Mouse (Mus musculus) heart, postnatal 36 days (tissue): ENCODE results near the gene Arl6ip1. TPM values are rescaled to one million over a fixed set of nuclear protein-coding genes. Genes with fewer than 3 reads are reported as not detected.
"Not testable (repeated sequence)": the region's sequence is repeated elsewhere in the genome, so short reads cannot be mapped to it uniquely, and the experiment has no call there.

ENCODE experiments used
- DNase-seq, 2 experiments: peaks; one replicate each; pipeline ENCODE4 v3.0.0; 2021 to 2022
- intact Hi-C: fragments of 180-260 bp; cut with DNase I; formaldehyde crosslinking; loops from one replicate; pipeline ENCODE4 v1.15.1; 2025
- total RNA-seq, 2 experiments: library from RNA; stranded (reverse); gene quantifications; 2 replicates each; pipeline ENCODE4 v1.2.3; 2021

The Arl6ip1 gene
- total RNA-seq, result 10 to 100 TPM; 25.2 to 32.7 TPM

DNA sequence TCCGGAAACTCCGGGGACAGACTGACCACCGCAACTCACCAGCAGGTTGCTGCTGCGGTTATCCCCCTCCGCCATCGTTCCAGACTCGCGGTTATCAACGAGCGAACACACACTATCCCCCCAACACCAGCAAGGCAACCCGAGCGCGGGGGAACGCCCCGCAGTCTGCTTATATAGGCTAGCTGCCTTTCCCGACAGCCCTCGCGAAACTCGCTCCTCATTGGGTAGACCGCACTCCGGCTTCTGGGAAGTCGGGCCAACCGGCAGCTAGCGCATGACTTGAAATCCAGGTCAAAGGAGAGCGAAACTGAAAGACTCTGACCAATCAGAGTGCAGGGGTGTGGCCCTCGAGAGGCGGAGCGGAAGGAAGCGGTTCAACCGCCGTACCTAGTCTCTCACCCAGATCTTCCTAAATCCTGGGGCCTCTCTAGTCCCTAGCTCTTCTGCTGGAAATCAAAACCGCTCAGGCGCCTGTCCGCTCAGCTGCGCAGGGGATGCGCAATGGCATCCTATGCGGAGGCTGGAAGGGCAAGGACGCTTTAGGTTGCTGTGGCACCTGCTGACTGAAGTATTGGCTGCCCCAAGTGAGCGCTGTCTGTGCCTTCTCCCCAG, at the start of gene Arl6ip1:
TSS of gene Arl6ip1 (minus strand) at position 233 of the 612 bp plus-strand sequence.
- intact Hi-C loops, result loop anchor here (5.0 kb wide), 2 partner anchors 148 to 168 kb away; no protein-coding TSS in a partner anchor
- peak; percentile 94 for DNase-seq

DNA sequence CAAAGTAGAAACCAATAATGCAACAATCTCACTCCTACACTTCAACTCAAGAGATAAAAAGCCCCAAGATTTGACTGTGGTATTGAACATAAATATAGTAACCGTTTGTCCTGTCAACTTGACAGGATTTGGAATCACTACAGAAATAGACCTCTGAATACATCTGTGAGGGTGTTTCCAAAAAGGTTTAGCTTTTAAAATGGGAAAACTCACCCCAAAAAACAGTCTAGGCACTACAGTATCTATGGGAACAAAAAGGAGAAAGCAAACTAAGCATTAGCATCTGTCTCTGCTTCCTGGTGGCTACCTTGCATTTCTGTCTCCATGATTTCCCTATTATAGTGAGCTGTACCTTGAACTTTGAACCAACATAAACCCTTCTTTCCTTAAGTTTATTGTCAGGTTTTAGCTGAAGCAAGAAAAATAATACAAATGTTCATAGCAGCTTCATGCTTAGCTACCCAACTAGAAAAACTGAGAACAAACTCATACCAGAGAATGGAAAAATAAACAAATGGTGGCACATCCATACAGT, 46.4 kb upstream of the Arl6ip1 start:
- intact Hi-C loops, result no loop called here
- DNase-seq, result no peak

DNA sequence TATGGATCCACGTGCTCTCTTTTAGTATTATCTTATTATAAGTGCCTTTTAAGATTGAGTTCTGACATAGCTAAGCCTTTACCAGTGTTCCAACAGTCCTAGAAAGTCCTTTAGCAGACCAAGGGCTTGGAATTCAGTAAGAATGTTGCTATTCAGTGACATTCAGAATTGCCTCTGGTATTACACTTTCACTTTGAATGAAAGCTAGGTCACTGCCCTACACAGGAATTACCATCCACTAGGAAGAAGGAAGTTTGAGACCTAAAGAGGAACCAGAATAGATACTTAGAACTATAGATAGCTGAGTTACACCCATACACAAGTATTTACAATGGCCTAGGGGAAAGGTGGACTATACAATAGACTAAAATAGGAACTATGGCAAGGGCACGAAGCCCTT, 40.7 kb upstream of the Arl6ip1 start:
- DNase-seq, intact Hi-C loops: not testable (repeated sequence)

DNA sequence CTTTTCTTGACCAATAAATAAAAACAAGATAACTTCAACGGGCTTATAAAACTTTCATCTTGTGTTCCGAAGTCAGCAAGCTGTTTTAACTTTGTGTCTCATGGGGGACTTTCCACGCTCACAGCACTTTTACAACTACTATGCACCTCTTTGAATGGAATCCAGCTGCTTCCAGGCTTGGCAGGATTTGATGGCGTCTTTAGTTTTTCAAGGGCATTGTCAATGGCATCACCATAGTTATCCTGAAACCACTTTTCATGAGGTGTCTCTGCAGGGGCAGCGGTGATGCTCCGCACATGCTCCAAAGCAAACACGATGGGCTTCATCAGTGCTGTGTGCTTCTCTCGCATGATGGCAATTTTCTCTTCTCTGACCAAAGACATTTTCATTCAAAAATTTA, 33.5 kb upstream of the Arl6ip1 start:
- intact Hi-C loops, result no loop called here
- no peak for DNase-seq

DNA sequence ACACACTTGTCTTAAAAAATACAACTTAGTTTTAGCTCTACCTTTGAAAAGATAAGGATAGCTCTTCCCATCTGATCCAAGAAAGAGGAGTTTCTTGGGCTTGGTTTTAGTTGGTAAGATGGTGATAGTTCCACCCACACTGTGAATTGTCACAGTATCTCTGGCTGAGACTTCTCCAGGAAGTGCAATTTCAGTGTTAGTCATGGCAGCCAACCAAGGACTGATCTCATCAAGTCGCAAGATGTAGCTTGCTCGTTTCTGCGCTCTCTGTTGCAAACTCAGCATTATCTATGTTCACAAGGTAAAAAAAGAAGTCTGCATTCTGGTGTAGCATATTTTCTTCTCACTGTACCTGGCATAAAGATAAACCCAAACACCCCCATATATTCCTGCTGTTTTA, 30.7 kb upstream of the Arl6ip1 start:
- DNase-seq, result no peak
- intact Hi-C loops, result no loop called here

DNA sequence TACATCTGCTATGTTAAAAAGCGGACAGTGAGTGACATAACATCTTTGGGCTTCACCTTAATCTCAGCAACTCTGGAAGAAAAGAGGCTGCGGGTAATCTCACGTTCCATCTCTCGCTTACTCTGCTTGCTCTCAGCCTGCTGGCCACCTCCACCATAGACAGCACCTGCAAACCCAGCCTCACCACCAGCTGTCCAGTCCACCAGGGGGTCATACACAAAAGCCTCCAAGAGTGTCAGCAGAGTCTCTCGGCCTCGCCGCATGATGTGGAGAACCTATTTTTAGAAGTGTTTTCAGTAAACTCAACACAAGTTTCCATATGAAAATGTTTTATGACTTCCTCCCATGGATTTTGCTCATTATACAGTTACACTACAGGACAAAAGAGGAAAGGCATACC, 27.0 kb upstream of the Arl6ip1 start:
- intact Hi-C loops, result no loop called here
- no peak for DNase-seq

DNA sequence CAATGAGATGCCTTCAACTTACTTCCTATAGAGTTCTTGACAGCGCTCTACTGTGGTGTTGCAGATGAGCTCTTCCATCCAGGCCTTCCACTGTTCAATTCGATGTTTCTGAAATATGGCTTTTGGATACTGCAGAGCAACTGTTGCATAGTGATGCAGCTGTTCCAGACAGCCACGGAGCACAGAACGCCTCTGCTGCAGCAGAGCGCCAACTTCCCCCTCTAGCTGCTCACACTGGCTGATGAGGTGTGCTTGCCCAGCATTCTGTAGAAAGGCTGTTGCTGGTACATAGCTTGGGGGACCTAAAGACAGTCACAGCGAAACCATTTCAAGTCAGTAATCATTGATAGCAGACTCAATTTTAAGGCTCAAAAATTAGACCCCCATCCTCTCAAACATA, 24.7 kb upstream of the Arl6ip1 start:
- DNase-seq, result no peak
- intact Hi-C loops, result no loop called here

DNA sequence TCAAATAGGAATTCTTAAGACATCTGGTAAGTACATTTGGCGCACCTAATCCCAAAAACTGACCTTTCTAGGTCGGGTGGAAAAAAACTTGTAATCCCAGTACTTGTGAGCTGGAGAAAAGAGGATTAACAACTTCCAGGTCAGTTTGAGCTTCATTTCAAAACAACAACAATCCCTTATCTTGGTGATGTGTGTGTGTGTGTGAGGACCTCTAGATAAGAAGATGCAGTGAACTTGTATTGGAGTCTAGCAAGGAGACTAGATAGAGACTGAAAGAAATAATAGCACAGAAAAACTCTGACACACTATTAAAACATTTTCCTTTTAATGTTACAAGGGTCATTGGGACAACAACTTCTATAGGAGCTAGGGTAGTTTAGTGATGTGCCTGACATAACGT, 14.1 kb upstream of the Arl6ip1 start:
- intact Hi-C loops, result no loop called here
- DNase-seq, result no peak

DNA sequence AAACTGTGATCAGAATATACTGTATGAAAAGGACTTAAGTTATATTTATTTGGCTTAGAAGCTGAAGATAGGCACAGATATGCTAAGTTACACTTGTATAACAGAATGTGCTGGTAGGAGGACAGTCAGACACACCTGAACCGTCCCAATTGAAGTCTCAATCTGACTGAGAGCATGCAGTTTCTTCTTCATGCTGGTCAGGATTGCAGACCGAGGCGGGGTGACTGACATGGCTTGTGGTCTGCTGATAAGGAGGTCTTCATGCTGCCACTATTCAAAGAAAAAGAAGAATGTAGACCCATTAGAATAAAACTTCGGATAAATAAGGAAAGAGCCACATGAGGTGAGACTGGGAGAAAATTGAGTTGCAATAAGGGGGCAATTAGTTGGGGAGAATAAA, 13.7 kb upstream of the Arl6ip1 start:
- no peak for DNase-seq
- intact Hi-C loops, result no loop called here

DNA sequence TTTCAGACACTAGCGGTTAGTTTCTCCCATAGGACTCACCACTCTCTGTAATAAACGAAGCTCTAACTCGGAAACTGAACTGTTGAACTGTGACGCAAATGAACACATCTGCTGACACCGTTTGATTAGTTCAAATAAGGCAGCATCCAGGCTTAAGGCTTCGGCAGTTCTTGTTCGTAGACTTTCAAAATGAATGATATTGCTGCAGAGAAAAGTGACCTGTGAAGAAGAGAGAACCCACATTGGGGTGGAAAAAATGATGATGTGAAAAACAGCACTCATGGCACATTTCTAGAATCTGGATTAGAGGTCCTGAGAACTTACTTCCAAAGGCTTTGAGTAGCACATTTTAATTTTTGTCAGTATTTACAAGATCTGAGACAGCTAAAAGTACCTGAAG, 11.8 kb upstream of the Arl6ip1 start:
- intact Hi-C loops, result no loop called here
- DNase-seq, result no peak

DNA sequence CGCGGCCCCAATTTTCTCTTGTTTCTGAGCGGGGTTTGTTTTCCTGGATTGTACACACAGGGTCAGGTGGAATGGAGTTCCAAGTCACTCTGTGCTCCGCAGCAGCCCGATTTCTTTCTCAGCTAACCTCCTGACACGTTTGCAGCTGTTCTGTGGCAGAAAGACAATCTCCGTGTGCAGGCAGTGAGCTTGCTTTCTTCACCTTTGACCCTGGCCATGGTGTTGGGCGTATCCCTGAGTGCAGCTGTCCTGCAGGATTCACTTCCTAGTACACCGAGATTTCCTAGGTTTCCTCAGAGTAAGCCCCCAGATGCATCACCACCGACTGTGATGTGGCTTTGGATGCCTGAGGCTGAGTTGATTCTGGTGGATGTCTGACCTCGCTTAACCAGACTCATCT, 5.7 kb upstream of the Arl6ip1 start:
- intact Hi-C loops, result no loop called here
- no peak for DNase-seq

DNA sequence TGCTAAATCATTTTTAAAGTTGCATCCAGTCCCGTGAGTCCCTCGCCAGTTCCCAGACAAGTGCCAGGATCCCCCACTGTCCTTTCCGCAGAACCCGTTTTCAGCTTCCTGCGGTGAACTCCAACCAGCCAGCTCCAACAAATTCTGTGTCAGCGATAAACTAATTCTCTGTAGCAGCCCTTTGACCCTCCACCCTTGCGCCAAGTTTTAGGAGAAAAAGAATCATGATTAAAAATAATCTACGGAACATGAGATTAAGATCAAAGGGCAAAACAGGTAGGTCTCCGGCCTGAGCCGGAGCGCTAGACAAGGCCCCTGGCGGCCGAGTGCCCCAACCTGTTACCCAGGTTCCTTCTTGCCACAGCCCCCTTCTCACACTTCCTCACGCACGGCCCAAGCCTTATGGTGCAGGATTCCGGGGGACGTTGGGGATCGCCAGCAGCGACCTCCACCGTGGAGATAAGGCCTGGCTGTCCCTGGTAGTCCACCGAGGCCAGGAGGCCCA, 485 bp downstream of the Arl6ip1 start:
- intact Hi-C loops, result loop anchor here (5.0 kb wide), 1 partner anchor 168 kb away; no protein-coding TSS in a partner anchor
- DNase-seq, result peak in 1 of 2 experiments; percentile 18

DNA sequence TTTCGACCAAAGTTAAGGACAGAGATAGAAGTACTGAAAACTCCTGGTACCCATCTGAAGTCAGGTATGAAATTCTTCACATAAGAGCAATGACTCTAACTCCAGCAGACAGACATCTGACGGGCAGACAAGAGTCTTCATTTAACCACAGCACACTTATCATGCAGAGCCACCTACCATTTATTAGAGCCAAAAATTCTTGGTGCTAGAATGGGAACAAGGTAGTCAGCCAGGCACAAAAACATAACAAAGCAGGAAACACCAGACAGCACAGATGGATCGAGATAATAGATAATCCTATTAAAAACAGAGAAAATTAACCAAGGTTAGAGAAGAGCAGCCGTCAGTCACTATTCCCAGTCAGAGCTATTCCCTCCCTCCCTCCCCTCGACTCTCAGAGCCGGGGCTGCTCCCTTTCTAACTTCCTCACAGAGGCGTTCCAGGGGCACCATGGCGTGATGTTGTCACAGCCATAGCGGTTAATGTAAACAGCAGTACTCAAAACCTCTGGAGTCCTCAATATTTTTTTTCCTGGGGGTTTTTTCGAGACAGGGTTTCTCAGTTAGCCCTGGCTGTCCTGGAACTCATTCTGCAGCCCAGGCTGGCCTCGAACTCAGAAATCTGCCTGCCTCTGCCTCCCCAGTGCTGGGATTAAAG, 3.1 kb downstream of the Arl6ip1 start:
- DNase-seq, result no peak
- intact Hi-C loops, result loop anchor here (5.0 kb wide), 1 partner anchor 171 kb away; no protein-coding TSS in a partner anchor

DNA sequence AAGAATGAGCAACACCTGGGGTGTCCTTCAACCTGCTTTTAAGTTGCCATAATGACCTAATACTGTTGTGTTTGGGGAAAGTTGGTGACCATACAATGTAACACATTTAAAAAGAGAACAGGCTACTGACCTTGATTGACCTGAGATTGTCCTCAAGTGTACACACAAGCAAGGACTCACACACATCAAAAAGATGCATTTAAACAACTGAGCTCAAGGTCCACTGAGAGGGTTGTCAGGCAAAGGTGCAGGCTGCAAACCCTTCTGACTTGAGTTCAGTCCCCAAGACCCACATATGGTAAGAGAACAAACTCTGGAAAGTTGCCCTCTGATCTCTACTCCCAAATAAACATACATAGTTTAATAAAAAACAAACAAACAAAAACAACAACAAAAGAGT, 3.7 kb downstream of the Arl6ip1 start:
- intact Hi-C loops, result loop anchor here (5.0 kb wide), 1 partner anchor 172 kb away; no protein-coding TSS in a partner anchor
- no peak for DNase-seq

DNA sequence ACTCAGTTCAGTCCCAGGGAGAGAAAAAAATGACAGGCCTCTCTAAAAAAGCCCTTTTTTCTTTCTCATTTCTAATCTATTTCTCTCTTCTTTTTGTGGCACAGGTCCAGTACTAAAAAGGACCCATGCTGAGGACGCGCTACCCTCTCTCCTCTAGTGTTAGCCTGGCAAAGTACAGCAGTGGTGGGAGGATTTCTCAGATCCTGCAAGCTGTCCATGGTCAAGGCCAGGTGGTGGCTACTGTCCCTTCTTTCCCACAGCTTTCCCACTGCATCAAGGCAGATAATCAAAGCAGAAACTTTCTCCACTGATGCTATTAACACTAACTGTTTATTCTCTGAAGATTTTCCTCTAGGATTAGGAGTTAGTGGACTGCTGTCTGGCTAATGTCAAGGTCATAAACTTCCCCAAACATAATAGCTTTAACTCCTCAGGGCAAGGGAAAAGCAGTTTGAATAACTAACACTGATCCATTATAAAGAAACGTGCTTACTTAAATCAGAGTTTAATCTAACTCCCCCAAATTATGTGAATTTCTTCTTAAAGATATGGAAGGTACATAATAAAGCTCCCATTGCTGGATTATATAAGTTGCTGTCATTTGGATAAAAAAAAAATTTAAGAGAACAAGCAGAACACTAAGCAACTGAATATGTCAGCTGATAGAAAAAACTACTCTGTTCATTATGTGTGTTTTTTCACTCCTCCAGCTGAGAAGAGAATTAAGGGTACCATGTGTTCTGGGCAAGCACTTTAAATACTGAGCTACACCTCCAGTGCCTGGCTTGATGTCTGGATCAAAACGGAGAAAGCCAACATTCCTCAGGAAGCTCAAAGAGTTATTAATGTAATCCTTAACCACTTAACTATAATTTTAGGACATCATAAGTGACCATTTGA, 5.7 kb downstream of the Arl6ip1 start:
- no peak for DNase-seq
- intact Hi-C loops, result no loop called here

DNA sequence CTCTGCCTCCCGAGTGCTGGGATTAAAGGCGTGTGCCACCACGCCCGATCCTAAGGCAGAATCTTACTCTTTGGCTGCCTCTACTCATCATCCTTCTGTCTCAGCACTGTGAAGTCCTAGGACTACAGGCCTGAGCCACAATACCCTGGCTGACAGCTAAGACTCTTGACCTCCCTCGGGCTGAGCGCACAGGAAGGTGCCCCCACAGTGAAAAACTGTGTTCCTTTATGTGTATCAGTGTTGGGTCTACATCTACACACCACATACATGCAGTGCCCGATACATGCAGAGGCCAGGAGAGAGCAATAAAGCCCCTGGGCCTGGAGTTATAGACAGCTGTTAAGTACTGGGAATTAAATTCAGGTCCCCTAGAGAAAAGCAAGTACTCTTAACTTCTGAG, 7.2 kb downstream of the Arl6ip1 start:
- intact Hi-C loops, result no loop called here
- DNase-seq, result no peak

DNA sequence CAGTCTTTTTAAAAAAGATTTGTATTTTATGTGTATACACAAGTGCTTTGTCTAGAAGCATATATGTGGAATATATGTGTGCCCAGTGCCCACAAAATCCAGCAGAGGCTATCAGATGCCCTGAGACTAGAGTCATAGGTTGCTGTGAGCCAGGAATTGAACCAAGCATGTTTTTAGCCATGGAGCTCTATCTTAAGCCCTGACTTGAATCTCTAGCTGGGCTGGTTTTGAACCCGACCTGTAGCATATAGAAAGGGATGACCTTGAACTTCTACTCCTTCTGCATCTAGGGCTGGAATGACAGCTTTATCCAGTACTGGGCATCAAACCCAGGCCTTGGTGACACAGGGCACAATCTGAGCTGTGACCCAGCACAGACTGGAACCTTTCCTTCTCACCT, 8.8 kb downstream of the Arl6ip1 start:
- intact Hi-C loops, result no loop called here
- no peak for DNase-seq

DNA sequence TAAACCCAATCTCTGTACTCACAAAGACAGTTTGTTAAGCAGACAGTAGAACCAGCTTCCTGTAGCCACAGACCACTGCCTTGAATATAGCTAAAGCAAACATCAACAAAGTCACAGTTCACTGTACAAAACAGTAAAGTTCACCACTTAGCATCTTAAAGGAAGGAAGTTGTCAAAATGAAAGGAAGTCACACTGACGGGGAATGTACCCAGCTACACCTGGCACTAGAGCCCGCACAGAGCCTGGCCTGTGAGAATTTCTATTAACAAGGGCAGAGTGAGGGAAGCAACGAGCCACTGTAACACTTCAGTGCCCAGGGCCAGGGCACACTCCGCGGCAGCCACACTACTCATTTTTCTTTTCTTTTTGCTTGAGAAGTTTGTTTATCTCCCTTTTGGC, 9.5 kb downstream of the Arl6ip1 start:
- intact Hi-C loops, result loop anchor here (5.0 to 10.0 kb wide), 4 partner anchors 122 to 1785 kb away; partner anchors contain the start of genes Coq7, Gde1, Rps13 and Smg1
- DNase-seq, result no peak

DNA sequence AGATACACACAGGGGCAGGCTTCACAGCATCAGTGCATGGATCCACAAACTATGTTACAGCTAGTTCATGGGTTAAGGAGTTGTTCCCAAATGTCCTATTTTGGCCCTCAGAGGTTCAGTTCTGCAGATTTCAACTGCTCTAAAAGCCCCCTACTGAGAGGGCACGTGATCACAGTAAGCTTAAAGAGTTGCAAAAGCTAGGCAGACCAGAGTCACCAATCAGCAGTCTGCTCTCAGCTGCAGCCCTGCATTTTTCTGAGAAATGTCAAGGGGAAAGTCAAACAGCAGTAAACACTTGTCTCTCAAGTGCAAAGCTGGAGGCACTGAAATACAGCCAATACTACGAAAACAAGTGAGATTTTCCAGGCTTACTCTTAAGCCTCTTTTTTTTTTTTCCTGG, 10.3 kb downstream of the Arl6ip1 start:
- no peak for DNase-seq
- intact Hi-C loops, result loop anchor here (5.0 to 10.0 kb wide), 4 partner anchors 123 to 1784 kb away; partner anchors contain the start of genes Coq7, Gde1, Rps13 and Smg1

DNA sequence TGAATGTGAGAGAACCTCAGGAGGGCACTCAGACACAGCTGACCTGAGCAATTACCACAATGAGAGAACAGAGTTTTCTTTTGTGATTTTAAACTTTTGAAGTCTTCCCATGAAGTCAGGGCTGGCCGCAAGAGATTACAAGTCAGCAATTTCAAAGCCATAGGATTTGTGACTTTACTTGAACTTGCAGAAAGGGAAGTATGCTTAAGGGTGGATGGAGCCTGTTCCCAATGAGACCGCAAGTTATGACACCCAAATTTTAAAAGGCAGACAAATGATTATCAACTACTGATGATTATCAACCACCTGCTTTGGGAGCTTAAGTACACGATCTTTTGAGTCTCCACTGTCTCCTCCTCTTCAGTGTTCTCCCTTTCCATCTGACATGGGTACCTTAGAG, 11.0 kb downstream of the Arl6ip1 start:
- intact Hi-C loops, result loop anchor here (5.0 to 10.0 kb wide), 4 partner anchors 124 to 1784 kb away; partner anchors contain the start of genes Coq7, Gde1, Rps13 and Smg1
- DNase-seq, result no peak
